Mouse (Mus musculus): Measurements from ENCODE around the gene Traf3ip3.

Traf3ip3 gene

DNA sequence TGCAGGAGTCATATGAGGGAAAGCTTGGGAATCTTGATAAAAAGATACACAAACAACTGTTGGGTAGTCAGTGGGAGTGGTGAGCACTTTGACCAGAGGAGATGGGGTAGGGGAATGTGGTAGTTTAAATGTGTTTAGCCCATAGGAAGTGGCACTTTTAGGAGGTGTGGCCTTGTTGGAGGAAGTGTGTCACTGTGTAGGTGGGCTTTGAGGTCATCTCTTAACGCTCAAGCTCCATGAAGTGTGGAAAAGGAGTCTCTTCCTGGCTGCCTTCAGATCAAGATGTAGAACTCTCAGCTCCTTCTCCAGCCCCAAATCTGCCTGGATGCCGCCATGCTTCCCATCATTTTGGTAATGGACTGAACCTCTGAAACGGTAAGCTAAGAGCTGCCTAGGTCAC is 6.0 kb upstream of the Traf3ip3 start, which contains the start of gene Lamb3:
Lamb3 (plus strand) TSS at position 197 of the 400 bp plus-strand sequence.
- WGBS: 91% methylated on average over 3 of the region's 3 CpGs

- 98% methylated on average over 2 of the region's 2 CpGs for WGBS
These were observed 3.9 kb upstream of the Traf3ip3 start for GRCm38 (mm10) chr1:193205431-193205830.

- 95% methylated on average over 2 of the region's 2 CpGs for WGBS
These were observed 2.3 kb upstream of the Traf3ip3 start for GRCm38 (mm10) chr1:193203821-193204220.

DNA sequence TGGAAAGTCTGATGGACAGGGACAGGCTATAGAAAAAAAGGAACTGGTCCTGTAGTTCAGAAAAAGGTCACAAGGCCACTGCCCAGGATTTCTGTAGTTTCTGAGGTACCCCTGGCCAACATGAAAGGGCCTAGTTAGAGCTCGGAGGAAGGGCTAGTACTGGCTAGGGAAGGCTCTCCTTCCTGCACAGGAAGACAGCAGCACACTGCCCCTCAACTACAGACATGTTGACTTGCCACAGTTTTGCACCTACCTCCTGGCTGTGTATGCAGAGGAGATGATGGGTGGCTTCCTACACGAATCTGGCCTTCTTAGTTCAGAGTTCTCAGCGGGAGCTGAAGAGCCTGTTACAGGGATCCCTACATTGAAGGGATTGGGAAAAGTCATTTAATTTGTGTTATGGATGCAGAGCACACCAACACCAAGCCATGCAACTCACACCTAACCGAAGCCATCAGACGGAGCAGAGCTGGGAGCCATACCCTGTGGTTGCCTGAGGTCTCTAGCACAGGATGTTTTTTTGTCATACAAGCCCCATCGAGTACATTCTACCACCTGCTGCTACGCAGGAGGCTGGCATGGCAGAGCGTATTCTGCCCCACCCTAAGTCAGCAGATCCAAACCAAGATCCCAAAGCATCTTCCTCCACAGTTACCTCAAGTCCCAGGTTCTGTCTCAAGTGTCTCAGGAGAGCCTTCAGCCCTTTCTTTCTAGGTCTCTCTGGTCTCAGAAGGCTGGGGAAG is 692 bp downstream of the Traf3ip3 start:
- 83% methylated on average over 8 of the region's 8 CpGs for WGBS

GRCm38 (mm10) chr1:193198312-193198711 is 3.2 kb downstream of the Traf3ip3 start:
- WGBS: 59% methylated on average over 2 of the region's 2 CpGs

DNA sequence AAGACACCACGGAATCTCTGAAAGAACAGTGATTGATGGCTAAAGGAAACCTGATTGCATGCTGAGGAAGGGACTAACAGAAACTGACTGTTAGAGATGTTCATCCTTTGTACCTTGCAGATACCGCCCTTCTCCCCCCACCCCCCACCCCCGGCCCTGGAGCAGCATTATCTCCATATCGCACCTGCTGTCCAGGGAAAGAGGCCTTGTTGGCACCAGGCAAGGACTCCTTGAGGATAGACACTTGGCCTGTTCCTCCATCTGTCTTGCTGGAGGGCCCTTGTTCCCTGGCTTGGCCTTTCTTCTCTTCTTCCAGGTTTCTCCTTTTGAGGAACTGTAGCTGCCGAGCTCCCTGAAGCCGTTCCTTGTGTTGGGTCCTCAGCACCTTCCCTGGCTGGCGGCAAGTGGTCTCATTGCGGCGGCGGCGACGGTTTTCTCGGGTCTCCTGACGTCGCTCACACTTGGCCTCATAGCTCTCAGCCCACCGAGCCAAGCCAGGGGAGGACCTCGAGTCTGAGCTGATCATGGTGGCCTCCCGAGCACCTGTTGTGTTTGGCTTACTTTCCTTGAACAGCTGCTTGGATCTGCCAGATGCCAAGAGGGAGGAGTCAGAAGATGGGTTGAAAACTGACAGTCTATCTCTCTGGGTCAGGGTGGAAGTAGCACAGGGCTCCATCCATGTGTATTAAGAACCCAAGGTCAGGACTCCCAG is 3.9 kb downstream of the Traf3ip3 start:
- WGBS: 93% methylated on average over 18 of the region's 18 CpGs

GRCm38 (mm10) chr1:193195169-193195810 is 6.2 kb downstream of the Traf3ip3 start:
- WGBS: 85% methylated on average over 3 of the region's 3 CpGs

- WGBS: 68% methylated on average over 3 of the region's 3 CpGs
These were observed 6.9 kb downstream of the Traf3ip3 start for GRCm38 (mm10) chr1:193194416-193195140.

DNA sequence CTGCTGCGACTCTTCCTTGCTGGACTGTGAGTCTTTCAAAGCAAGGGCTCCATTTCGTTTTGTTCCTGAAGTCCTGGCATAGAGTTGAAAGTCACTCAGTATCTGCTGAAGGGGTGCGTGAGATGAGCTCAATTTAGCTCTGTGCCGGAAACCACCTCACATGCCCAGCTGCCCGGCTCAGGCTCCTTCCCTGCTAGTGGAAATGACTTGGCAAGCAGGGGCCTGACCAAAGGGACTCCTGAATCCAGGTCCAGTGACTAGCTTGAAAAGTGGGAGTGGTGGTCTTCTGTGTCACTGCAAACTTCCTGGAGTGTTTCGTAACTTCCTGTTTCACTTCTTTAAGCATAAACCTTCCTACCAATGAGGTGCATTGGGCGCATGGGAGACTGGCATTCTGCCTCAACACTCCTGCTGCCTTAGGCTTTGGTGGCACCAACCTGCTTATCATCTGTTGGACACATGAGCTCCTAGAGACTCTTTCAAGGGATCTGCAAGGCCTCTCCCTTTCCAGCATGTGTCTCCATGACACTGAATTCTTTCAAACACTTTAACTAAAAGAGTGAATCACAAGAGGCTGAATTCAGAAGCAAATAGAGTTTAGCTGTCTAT is 9.7 kb downstream of the Traf3ip3 start:
- WGBS: 75% methylated on average over 7 of the region's 7 CpGs

DNA sequence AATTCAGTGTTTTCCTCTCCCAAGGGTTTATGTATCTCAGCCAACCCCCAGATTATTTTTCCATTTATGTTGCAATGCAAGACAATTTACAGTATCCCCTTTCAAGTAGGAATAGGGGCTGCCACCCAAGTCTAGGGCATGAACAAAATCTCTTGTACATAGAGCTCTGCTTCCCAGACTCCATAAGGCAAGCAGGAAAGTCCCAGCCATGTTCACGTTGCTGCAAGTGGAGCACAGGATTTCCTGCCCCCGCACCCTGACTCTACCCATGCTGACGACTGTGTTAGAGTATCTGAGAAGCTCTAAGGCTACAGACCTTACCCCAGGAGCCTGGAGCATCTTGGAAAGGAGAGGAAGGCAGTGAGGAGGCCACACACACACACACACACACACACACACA is 11.7 kb downstream of the Traf3ip3 start:
- WGBS: 44% methylated on average over 3 of the region's 3 CpGs

DNA sequence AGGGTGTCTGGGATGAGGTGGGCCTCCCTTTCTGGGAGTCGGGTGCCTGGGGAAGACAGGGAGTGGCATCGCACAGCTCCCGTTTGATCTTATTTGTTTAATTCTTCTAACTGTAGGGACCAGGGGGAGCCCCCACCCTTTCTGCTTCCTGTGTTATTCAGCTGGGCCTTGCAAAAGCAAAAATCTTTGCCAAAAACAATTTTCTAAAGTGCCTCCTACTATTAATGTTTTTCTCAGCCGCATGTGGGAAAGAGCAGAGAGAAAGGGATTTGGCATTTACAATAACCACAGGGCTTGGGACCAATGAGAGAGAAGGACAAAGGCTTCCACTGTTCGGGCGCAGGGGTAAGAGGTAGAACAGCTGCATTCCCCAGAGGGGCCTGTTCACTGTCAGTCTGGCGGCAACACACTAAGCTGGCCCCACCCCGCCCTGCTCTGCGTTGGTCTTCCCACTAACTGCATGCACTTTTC is 12.3 kb downstream of the Traf3ip3 start:
- 45% methylated on average over 9 of the region's 9 CpGs for WGBS

DNA sequence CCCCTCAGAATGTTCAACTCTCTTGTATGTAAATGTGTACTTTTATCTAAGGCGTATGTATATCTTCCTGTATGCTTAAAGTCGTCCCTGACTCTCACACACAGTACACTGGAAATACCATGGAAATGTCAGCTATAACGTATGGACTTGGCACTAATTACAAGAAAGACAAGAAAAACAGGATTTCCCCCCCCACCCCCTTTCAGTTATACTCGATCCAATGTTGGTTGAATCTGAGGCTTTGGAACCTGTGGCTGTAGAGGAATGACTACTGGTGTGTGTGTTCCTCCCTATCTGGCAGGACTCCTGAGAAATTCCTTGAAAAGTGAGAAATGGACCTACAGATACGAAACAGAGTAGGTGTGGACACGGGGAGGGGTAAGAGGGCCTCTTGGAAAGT is 13.2 kb downstream of the Traf3ip3 start:
- 87% methylated on average over 6 of the region's 6 CpGs for WGBS

- 84% methylated on average over 3 of the region's 3 CpGs for WGBS
These were observed 20.4 kb downstream of the Traf3ip3 start for GRCm38 (mm10) chr1:193181104-193181503.

GRCm38 (mm10) chr1:193174143-193174733 is 27.3 kb downstream of the Traf3ip3 start:
- WGBS: 83% methylated on average over 13 of the region's 13 CpGs

DNA sequence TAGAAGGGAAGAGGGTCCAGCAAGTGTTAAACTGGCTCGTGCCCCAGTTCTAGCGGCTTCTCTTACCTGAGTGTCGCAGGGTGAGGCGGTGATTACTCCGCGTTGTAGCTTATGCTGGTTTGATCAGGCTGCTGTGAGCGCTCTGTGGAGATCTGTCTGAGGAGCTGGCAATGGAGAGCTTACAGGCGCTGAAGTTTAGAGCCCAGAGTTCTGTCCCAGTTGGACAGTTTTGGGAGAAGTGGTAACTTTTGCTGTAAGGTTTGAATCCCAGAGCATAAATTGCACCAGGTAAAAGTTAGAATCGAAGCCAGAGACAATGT is 27.7 kb downstream of the Traf3ip3 start:
- WGBS: 13% methylated on average over 9 of the region's 9 CpGs

DNA sequence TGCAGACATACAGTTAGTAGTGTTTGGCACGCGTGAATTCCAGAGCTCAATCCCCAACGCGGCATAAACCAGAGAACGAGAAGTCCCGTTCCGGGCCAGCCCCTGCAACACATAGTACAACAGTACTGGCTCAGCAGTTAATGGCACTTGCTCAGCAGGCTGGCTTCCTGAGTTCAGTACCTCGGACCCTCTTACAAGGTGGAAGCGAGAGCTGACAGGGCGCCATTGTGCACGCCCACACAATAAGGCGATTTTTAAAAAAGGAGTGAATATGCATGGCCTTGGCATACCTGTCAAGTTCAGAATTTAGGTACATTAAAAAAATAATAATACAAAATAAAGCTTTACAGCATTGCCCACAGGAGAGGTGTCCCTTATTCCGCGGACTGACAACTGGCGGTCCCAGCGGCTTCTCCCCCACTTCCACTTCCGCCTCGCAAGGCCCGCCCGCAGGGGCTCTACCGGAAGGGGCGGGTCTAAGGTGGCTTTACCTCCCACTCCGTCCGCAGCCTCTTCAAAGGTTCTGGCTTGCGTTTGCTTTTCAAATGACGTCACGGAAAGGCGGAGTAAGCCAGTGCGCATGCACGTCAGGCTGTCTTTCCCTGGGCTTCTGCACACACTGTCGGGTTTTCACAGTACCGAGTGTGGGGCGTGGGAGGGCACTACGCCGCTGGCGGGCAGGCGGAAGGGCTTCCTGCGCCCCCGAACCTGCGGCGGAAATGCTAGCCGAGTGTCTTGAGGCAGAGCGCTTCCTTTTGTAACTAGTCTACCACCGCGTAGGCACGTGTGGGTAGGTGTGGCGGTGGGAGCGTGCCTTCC is 28.3 kb downstream of the Traf3ip3 start:
- under 1% methylated on average over 48 of the region's 48 CpGs for WGBS

GRCm38 (mm10) chr1:193169856-193170255 is 31.6 kb downstream of the Traf3ip3 start:
- 52% methylated on average over 2 of the region's 2 CpGs for WGBS

DNA sequence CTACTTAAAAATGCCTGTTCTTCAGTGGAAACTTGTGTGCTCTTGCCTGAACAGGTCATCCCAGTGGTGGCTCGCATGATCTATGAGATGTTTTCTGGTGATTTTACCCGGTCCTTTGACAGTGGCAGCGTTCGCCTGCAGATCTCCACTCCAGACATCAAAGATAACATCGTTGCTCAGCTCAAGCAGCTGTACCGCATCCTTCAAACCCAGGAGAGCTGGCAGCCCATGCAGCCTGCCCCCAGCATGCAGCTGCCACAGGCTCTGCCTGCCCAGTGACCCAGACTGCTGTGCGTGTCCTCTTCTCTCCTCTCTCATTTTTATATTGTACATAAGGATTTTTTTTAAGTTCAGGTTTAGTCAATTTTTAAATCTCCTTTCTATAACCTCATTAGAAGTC is 32.3 kb downstream of the Traf3ip3 start:
- 88% methylated on average over 7 of the region's 7 CpGs for WGBS

- 95% methylated on average over 3 of the region's 3 CpGs for WGBS
These were observed 33.8 kb downstream of the Traf3ip3 start, which contains the start of gene A130010J15Rik for GRCm38 (mm10) chr1:193167746-193168145. A130010J15Rik (plus strand) TSS chr1:193168046.

Data from cerebral cortex, adult 2 months (tissue).